Mouse (Mus musculus): ENCODE data around the gene 4930474N05Rik.

- no peak for TF ChIP-seq USF1 (IDR thresholded peaks at IDR 0.05; ENCODE audit: low read depth)
- no peak for TF ChIP-seq CTCF (IDR thresholded peaks at IDR 0.05; ENCODE audit: control insufficient read depth, insufficient read depth, insufficient read length)
- no peak for TF ChIP-seq MAX (IDR thresholded peaks at IDR 0.05)
- TF ChIP-seq FOSL1 (IDR thresholded peaks at IDR 0.05; ENCODE audit: insufficient read depth, low read length, poor library complexity, severe bottlenecking), result no peak
- TF ChIP-seq MYOG (IDR thresholded peaks at IDR 0.05; ENCODE audit: control insufficient read depth, extremely low read depth, insufficient read length), result no peak
- no peak for TF ChIP-seq MYOD1 (IDR thresholded peaks at IDR 0.05; ENCODE audit: control insufficient read depth, insufficient read length, low read depth)
- no peak for TF ChIP-seq CEBPB (IDR thresholded peaks at IDR 0.05; ENCODE audit: low read depth)
Measured at GRCm38 (mm10) chr14:36098528-36098927, 3.8 kb downstream of the 4930474N05Rik start.
